Mouse (Mus musculus): ENCODE results near the gene Caskin2. TPM values are rescaled to one million over a fixed set of nuclear protein-coding genes. Genes with fewer than 3 reads are reported as not detected.

The Caskin2 gene
- polyA plus RNA-seq, 1 experiment: 17.1 TPM

GRCm38 (mm10) chr11:115810377-115810776 lies 3.1 kb downstream of the Caskin2 start:
- DNase-seq: no peak
- Histone ChIP-seq H3K27ac (ENCODE audit: insufficient read depth, low read length) (no peak overlapping the region), H3K4me1 (ENCODE audit: control insufficient read depth, insufficient read depth, low read length) (peaks cover 5% of the 10 kb centered on the region; the same call in 1 of the 2 replicates), H3K4me3 (replicated peaks; ENCODE audit: insufficient read depth, low read depth, low read length) (no peak overlapping the region), H3K27me3 (ENCODE audit: control insufficient read depth, insufficient read depth, low read length) (no peaks in the 10 kb centered on the region)
- WGBS: 73% methylated on average over 14 of the region's 14 CpGs
- TF ChIP-seq CTCF (IDR thresholded peaks at IDR 0.05; ENCODE audit: borderline replicate concordance, insufficient read depth, low read depth, low read length) (no peak), POLR2A (IDR thresholded peaks at IDR 0.05; ENCODE audit: borderline replicate concordance, insufficient read depth, low read length) (no peak)

GRCm38 (mm10) chr11:115809311-115809781 lies 4.1 kb downstream of the Caskin2 start:
- TF ChIP-seq POLR2A (IDR thresholded peaks at IDR 0.05; ENCODE audit: borderline replicate concordance, insufficient read depth, low read length): no peak
- no peak overlapping the region for H3K27ac ChIP-seq (ENCODE audit: insufficient read depth, low read length)
- no peak for DNase-seq
- H3K27me3 ChIP-seq (ENCODE audit: control insufficient read depth, insufficient read depth, low read length): no peaks in the 10 kb centered on the region
- H3K4me3 ChIP-seq (replicated peaks; ENCODE audit: insufficient read depth, low read depth, low read length): no peak overlapping the region
- 0 out of 2 replicates have a peak, but pooled peaks cover 4% of the 10 kb centered on the region for H3K4me1 ChIP-seq (ENCODE audit: control insufficient read depth, insufficient read depth, low read length)
- 71% methylated on average over 8 of the region's 8 CpGs for WGBS

- TF ChIP-seq POLR2A (IDR thresholded peaks at IDR 0.05; ENCODE audit: borderline replicate concordance, insufficient read depth, low read length) (no peak), CTCF (IDR thresholded peaks at IDR 0.05; ENCODE audit: borderline replicate concordance, insufficient read depth, low read depth, low read length) (no peak)
- no peaks in the 10 kb centered on the region for H3K27me3 ChIP-seq (ENCODE audit: control insufficient read depth, insufficient read depth, low read length)
- H3K27ac ChIP-seq (ENCODE audit: insufficient read depth, low read length): no peak overlapping the region; the same call in 1 of the 2 replicates
- 60% methylated on average over 10 of the region's 10 CpGs for WGBS
- H3K4me1 ChIP-seq (ENCODE audit: control insufficient read depth, insufficient read depth, low read length): 0 out of 2 replicates have a peak, but pooled peaks cover 4% of the 10 kb centered on the region
- no peak for DNase-seq
- H3K4me3 ChIP-seq (replicated peaks; ENCODE audit: insufficient read depth, low read depth, low read length): no peak overlapping the region
Observed at GRCm38 (mm10) chr11:115808696-115809310, 4.6 kb downstream of the Caskin2 start.

GRCm38 (mm10) chr11:115807971-115808370 lies 5.5 kb downstream of the Caskin2 start:
- no peak for DNase-seq
- no peak overlapping the region for H3K27ac ChIP-seq (ENCODE audit: insufficient read depth, low read length)
- no peaks in the 10 kb centered on the region for H3K27me3 ChIP-seq (ENCODE audit: control insufficient read depth, insufficient read depth, low read length)
- H3K4me3 ChIP-seq (replicated peaks; ENCODE audit: insufficient read depth, low read depth, low read length): no peak overlapping the region
- no peak for TF ChIP-seq POLR2A (IDR thresholded peaks at IDR 0.05; ENCODE audit: borderline replicate concordance, insufficient read depth, low read length)
- no peak for TF ChIP-seq CTCF (IDR thresholded peaks at IDR 0.05; ENCODE audit: borderline replicate concordance, insufficient read depth, low read depth, low read length)
- WGBS: 69% methylated on average over 11 of the region's 11 CpGs
- 0 out of 2 replicates have a peak, but pooled peaks cover 4% of the 10 kb centered on the region for H3K4me1 ChIP-seq (ENCODE audit: control insufficient read depth, insufficient read depth, low read length)

GRCm38 (mm10) chr11:115807306-115807705 lies 6.1 kb downstream of the Caskin2 start:
- no peaks in the 10 kb centered on the region for H3K27me3 ChIP-seq (ENCODE audit: control insufficient read depth, insufficient read depth, low read length)
- no peak overlapping the region for H3K4me3 ChIP-seq (replicated peaks; ENCODE audit: insufficient read depth, low read depth, low read length)
- H3K4me1 ChIP-seq (ENCODE audit: control insufficient read depth, insufficient read depth, low read length): no peaks in the 10 kb centered on the region
- 60% methylated on average over 6 of the region's 6 CpGs for WGBS
- TF ChIP-seq CTCF (IDR thresholded peaks at IDR 0.05; ENCODE audit: borderline replicate concordance, insufficient read depth, low read depth, low read length) (no peak), POLR2A (IDR thresholded peaks at IDR 0.05; ENCODE audit: borderline replicate concordance, insufficient read depth, low read length) (no peak)
- H3K27ac ChIP-seq (ENCODE audit: insufficient read depth, low read length): no peak overlapping the region
- DNase-seq: no peak

GRCm38 (mm10) chr11:115806154-115806553 lies 7.3 kb downstream of the Caskin2 start:
- no peaks in the 10 kb centered on the region for H3K4me1 ChIP-seq (ENCODE audit: control insufficient read depth, insufficient read depth, low read length)
- no peak for DNase-seq
- 90% methylated on average over 10 of the region's 10 CpGs for WGBS
- no peak overlapping the region for H3K4me3 ChIP-seq (replicated peaks; ENCODE audit: insufficient read depth, low read depth, low read length)
- no peak overlapping the region for H3K27ac ChIP-seq (ENCODE audit: insufficient read depth, low read length)
- no peaks in the 10 kb centered on the region for H3K27me3 ChIP-seq (ENCODE audit: control insufficient read depth, insufficient read depth, low read length)
- TF ChIP-seq CTCF (IDR thresholded peaks at IDR 0.05; ENCODE audit: borderline replicate concordance, insufficient read depth, low read depth, low read length) (no peak), POLR2A (IDR thresholded peaks at IDR 0.05; ENCODE audit: borderline replicate concordance, insufficient read depth, low read length) (no peak)

- TF ChIP-seq CTCF (IDR thresholded peaks at IDR 0.05; ENCODE audit: borderline replicate concordance, insufficient read depth, low read depth, low read length): no peak
- TF ChIP-seq POLR2A (IDR thresholded peaks at IDR 0.05; ENCODE audit: borderline replicate concordance, insufficient read depth, low read length): no peak
- no peaks in the 10 kb centered on the region for H3K27me3 ChIP-seq (ENCODE audit: control insufficient read depth, insufficient read depth, low read length)
- WGBS: 91% methylated on average over 7 of the region's 7 CpGs
- H3K27ac ChIP-seq (ENCODE audit: insufficient read depth, low read length): no peak overlapping the region
- no peaks in the 10 kb centered on the region for H3K4me1 ChIP-seq (ENCODE audit: control insufficient read depth, insufficient read depth, low read length)
- DNase-seq: no peak
- no peak overlapping the region for H3K4me3 ChIP-seq (replicated peaks; ENCODE audit: insufficient read depth, low read depth, low read length)
Observed at GRCm38 (mm10) chr11:115805005-115805404, 8.4 kb downstream of the Caskin2 start.

- TF ChIP-seq POLR2A (IDR thresholded peaks at IDR 0.05; ENCODE audit: borderline replicate concordance, insufficient read depth, low read length): no peak
- no peak for TF ChIP-seq CTCF (IDR thresholded peaks at IDR 0.05; ENCODE audit: borderline replicate concordance, insufficient read depth, low read depth, low read length)
- DNase-seq: peak in 1 of 2 experiments; percentile 23
- Histone ChIP-seq H3K27me3 (ENCODE audit: control insufficient read depth, insufficient read depth, low read length) (no peaks in the 10 kb centered on the region), H3K4me3 (replicated peaks; ENCODE audit: insufficient read depth, low read depth, low read length) (no peak overlapping the region), H3K27ac (ENCODE audit: insufficient read depth, low read length) (no peak overlapping the region), H3K4me1 (ENCODE audit: control insufficient read depth, insufficient read depth, low read length) (no peaks in the 10 kb centered on the region)
- WGBS: 56% methylated on average over 24 of the region's 24 CpGs
Observed at GRCm38 (mm10) chr11:115803072-115803709, 10.2 kb downstream of the Caskin2 start.

Data from cerebellum, adult 2 months (tissue).